Mouse (Mus musculus) gastrocnemius, postnatal 10 days (tissue): ENCODE measurements around the gene Ccr4. TPM values are rescaled to one million over a fixed set of nuclear protein-coding genes. Genes with fewer than 3 reads are reported as not detected.

ENCODE experiments used
- DNase-seq: peaks from one replicate; pipeline ENCODE4 v3.0.0; 2021; ENCODE audit warnings: mixed read lengths
- long read RNA-seq, 2 experiments: library from polyadenylated mRNA; stranded (forward); transcript quantifications; one replicate each; pipeline ENCODE4 v2.0.0; 2021
- total RNA-seq, 2 experiments: library from RNA; stranded (reverse); gene quantifications; 2 replicates each; pipeline ENCODE4 v1.2.3; 2021

Ccr4 gene
- total RNA-seq, result not detected
- long read RNA-seq, experiment 1, result 0 reads
- long read RNA-seq, experiment 2, result 0 reads

DNA sequence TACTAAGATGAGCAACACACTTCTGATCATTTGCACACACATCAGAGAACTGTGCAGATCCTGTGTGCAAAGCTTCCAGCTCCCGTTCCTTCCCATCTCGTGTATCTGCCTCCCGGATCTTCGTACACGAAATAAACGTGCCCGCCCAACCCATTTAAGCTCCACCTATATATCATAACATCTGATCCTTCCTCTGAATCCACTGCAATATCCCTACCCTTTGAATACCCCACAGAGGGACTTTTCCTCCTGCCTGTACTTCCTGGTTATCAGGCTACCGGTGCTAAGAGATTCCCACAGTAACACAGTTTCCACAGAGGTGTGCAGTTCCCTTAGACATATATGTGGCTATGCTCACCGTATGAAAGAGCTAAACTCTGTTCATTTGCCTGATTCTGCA, at the start of gene Ccr4:
TSS of gene Ccr4 (minus strand) at position 101 of the 400 bp plus-strand sequence.
- no peak for DNase-seq

DNA sequence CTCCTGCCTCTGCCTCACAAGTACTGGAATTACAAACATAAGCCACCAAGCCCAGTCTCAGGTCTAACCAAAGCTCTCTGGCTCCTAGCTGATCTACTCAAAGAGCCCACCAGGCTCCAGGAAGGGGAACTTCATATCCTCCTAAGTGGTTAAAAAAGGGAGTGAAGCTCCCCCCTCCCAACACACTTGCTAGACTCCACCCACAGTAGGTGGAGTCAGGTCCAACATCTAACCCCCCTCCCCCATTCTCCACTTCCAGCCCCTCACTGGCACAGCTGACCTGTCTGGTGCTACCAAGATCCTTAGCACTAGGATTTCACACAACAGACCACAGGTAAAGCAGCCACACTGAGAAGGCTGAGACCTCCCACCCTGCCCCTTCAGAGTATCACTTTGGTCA, 49.1 kb upstream of the Ccr4 start:
- no peak for DNase-seq

DNA sequence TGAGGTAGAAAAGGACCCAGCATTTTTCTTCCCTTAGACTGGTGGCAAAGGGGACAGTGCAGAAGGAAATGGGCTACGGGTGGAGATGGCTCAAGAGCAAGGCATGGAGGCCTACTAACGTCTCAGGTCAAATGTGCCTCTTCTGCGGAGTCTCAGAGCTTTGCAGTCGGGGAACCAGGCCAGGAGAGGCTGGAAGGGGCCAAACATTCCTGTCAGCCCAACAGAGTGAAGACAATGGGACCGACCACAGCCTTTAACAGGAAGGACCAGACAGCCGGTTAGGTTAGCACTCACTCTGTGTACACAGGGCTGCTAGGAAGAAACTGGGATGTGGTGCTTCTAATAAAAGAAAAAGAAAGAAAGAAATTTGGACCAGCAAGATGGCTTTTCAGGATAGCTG, 45.3 kb upstream of the Ccr4 start:
- peak; percentile 10 for DNase-seq

DNA sequence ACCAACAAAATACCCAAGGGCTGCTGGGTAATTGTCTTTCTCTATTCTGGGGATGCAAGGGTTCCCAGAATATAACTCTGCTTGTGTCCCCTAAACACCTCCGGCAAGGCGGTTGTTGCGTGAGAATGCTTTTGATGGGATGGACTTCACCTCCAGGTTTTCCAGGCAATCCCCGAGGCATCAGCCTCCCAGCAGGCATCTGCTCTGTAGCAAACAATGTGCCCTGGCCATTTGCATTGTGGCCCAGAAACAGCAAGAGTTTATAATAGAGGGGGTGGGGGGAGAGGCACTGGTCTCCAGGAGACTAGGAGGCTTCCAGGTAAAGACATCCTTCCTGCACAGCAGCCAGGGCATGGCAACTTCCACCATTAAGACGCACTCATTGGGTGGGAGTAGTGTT, 44.4 kb upstream of the Ccr4 start:
- no peak for DNase-seq

DNA sequence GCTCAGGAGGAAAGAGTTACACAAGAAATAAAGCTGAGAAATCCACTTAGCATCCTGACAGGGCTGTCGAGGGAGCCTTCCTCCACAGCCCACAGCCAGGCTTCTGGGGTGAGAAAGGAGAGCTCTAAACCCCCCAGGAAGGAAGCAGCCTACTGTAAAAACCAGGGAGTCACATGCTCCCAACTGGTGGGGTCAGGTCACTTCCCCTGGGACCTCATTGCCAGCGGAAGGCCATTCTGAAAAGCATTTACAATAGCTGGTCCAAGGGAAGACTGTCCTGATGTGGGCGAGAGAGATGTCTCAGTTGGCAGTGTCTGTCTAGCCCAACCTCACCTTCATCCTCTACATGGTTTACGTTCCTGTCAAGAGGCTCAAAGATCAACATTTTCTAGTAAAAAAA, 43.8 kb upstream of the Ccr4 start:
- no peak for DNase-seq

DNA sequence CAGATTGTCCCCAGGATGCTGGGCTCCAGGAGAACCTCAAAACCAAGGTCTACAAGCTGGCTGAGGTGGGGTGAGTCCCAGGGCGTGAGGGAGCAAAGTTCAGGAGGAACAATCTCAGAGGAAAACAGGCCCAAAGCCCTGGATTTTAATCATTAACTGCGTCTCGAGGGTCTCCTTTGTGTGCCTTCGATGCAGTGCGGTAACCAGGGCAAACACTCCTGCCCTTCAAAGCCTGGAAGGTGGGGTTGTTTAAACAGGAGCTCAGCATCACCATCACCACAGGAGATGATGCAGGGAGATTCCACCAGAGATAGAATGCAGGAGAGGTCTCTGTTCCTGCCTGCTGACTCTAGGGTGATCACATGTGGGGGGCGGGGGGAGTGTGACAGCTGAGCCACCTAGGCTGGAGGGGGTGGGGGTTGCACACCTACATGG, 42.9 kb upstream of the Ccr4 start:
- no peak for DNase-seq

DNA sequence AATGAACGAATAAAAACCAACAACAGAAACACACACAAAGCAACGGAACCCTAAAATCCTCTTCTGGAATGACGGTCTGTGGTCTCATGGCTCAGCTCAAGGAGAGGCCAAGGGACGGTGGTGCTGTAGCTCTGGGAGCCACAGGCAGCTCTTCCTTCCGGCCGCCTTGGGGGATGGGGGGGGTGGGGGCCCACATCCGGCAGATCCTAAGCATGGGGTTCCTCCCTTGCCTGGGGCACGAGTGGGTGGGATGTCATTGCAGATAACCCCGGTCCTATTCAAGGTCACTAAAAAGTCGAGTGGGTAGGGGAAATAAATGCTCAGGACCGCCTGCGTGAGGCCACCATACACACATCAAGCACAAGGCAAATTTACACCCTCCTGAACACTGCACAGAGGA, 42.0 kb upstream of the Ccr4 start:
- no peak for DNase-seq

DNA sequence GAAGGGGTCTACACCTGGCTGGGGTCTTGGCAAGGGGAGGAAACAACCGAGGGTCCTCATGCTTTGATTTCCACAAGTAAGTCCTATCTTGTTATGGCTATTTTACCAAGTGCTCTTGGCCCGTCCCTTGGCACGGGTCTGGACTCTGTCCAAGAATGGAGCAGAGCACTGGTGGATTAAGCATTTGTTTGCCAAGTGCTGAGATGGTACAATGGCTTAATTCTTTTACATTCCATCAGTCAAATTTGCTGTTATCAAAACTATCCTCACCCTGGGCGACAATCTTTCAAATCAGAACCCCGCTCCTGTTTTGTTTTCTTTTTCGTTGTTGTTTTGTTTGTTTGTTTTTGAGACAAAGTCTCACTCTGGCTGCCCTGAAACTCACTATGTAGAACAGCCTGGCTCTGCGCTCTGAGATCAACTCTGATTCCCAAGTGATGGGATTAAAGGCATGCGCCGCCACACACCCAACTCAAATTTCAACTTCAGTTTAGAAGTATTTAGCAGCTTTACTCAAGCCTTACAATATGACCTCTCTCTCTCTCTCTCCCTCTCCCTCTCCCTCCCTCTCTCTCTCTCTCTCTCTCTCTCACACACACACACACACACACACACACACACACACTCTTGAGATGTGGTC, 40.2 kb upstream of the Ccr4 start:
- no peak for DNase-seq

DNA sequence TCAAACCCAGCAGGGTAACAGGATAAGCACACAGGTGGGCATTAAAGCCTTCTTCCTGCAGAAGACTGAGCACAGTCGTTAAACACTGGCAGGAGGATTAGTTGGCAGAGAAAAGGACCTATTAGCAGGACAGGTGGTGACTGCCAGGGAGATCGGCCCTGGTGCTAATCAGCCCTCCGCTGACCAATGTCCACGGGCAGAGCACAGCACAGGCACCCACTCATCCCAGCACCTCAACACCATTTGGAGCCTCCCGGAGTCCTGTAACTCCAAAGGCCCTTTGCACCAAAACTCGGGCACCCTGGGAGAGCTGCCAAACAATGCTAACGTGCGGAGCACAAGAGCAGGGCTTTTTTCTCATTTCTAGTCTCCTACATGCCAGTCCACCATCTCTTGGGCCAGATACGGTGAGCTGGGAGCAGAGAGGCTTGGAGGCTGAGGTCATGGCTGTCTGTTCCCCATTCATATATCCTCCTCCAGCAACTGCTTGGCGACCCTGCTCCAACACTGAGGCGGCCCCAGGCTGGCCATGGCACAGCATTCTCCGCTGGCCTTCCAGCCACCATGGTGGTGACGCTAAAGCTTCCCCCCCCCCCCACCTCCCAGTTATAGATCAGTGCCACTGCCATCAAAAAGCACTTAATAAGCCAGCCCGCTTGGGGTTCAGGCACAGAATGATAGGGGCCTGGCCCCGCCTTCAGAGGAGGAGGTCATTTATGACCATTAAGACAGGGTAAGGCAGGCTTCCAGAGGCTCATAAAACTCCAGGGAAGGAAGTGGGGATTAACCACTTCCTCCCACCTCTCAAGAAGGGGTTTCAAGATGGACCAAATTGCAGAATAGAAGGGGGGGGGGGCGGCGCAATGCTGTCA, 39.4 kb upstream of the Ccr4 start:
- DNase-seq, result peak; percentile 8

DNA sequence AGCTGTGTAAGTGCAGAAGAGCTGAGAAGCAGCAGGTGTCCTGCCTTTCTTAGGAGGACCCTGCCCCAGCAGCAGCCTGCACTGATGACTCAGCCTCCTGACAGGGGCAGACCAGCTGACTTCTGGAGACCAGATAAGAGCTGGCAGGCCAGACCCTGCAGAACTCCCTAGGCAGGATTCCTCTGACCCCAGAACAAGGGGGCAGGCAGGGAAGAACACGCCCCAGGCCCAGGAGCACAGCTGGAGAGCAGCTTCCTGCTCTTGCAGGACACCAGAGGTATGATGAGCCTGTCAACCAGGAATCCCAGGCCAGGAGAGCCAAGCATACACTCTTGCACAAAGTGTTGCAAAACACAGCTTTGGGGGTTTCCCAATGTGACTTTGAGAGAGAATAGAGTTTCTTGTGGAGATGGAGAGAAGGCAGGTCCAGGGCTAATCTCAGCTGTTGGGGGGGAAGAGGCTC, 36.6 kb upstream of the Ccr4 start:
- no peak for DNase-seq

DNA sequence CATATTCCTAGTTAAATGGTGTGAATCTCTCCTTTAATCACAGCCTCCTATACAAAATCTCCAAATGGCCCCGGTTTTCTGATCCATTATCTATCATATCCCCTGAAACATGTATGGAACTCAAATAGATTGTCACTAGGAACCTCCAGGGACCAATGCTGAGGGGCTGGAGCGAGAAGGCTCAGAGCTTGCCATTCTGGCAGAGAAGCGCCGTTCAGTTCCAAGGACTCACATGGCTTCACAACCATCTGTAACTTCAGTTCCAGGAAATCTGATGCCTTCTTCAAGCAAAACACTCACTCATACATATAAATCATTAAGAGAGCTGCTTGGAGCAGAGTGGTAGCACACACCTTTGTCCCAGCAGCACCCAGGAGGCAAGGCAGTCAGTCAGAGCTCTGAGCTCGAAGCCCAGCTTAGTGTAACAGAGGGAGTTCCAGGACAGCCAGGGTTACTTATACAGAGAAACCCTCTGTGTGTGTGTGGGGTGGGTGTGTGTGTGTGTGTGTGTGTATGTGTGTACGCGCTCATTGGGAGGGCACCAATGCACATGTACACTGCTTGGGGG, 34.4 kb upstream of the Ccr4 start:
- DNase-seq, result peak; percentile 24

DNA sequence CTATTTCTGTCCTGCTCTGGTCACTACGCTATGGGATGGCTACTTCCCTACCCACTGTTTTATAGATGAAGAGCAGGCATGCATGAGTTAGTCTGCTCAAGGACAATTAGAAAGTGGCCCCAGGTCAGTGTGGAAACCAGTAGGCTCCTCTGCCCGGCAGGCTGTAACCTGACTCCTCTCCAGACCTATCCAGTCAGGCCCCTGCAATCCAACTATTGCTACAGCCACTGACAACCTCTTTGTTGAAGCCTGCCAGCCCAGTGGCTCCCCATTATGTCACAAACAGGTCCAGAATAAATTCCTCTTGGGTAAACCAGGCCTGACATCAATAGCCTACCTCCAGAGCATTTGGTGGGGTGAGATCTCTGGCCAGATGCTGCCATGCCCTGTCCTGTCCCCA, 31.9 kb upstream of the Ccr4 start:
- DNase-seq, result no peak

DNA sequence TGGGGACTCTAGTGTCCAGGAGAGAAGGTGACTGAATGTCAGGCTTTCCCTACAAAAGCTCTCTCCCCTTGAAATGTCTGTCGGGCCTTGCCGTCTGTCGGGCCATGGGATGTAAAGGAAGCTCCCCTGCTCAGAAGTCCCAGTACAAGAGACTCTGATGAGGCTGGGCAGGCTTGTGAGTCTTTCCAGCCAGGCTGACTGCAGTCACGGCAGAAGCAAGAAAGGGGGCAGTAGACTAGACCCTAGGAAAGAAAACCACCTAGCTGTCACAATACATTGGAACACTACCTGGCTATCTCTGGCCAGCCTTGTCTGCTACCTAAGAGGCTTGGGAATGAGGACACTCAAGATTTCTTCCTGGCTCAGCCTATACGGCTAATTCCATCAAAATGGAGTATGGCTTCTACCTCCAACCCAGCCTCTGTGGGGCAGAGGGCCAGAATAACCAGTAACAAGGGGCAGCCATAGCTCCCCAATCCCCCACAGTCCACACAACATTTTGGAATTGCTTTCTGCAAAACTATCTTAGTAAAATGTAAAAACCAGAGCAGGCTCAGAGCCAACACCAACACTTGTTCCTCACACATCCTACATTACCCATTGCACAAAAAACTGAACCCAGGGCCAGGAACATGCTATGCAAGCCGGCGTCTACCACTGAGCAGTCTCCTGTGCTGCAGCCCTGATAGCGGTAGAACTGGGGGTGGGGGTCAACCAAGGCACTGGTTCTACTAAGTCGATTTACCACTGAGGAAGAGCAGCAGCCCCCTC, 30.2 kb upstream of the Ccr4 start:
- no peak for DNase-seq

DNA sequence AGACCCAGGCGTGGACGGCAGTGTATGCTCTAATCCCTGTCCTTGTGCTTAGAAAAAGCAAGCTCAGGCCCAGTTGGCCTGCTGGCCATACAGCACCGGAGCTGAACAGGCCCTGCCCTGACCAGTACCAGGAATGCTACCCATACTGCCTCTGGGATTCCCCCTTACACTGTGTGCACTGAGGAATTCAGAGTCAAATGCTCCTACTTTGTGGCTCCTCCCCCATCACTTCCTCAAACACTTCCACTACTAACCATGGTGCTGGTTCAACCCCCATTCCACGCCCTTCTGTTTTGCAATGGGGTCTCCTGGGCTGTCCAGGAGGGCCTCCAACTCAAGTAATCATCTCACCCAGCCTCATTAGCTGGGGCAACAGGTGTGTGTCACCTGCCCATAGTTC, 29.1 kb upstream of the Ccr4 start:
- DNase-seq, result no peak

DNA sequence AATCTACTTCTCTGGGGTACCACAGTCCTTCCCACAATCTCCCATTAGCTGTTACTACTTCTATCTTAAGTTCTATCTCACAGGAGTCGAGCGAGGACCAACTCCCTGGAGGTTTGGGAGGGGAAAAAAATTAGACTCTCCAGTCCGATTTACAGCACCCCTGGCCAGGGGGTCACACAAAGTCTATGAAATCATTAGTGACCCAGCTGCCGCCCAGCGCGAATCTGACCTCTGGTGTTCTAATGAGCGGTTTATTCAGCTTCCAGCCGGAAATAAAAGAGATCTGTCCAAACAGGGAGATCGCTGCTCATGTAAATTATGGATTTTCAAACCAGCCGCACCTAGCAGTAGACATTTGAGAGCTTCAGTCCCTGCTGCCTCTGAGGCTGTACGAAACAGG, 26.6 kb upstream of the Ccr4 start:
- DNase-seq, result no peak

DNA sequence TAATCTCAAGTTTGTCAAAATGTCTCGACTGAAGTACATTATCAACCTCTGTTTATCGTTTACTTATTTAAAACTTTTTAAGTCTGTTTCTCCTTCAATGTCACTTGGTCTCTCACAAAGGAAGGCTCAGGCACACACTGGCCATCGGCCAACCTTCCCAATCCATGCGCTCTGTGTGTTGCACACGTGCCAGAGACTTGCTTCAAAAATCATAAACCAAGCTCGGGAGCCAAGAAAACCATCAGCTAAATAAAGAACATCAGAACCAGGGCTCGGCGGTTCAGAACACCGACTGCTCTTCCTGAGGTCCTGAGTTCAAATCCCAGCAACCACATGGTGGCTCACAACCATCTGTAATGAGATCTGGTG, 23.9 kb upstream of the Ccr4 start:
- DNase-seq, result peak; percentile 23

DNA sequence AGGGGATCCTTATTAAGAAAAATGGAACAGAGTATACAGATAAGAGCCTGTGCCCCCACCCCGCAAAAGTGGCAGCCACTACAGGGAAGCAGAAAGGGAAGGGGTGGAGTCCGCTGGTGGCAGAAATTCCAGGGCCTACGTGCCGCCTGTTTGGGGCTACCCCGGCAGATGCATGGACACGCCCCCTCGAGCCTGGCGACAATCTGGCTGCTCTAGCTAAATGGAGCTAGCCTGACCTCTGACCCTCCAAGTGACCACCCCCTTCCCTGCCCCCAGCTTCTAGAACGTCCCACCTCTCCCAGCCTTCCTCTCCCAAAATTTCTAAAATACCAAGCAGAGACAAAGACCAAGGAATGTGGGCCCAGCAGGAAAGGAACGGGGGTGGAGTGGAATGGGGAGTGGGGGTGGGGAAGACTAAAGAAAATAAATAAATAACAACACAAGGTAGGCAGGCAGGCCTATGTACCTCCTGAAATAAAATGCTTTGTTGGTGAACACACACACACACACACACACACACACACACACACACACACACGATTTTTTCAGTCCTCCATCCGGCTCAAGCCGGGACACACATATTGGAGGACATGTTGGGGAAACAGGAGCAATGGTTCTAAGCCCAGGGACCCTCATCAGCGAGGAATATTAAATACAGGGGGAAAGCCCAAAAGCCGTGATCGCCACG, 23.4 kb upstream of the Ccr4 start:
- no peak for DNase-seq

DNA sequence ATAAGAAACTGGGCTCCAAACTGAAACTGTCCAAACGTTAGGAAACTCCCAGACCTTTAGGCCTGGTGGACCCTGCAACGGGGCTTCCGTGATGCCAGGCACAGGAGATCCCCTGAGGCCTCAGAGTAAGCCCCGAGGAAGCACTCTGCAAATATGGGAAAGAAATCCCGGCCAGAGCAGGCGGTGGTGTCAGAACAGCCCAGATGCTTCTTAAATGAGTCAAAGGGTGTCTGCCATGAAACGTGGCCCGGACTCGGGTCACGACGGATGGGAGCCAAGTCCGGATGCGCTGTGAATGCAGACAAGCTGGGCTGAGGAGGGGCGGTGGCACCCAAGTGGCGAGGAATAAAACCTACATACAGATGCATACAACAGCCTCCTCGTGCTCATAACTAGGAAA, 22.4 kb upstream of the Ccr4 start:
- DNase-seq, result peak; percentile 49

DNA sequence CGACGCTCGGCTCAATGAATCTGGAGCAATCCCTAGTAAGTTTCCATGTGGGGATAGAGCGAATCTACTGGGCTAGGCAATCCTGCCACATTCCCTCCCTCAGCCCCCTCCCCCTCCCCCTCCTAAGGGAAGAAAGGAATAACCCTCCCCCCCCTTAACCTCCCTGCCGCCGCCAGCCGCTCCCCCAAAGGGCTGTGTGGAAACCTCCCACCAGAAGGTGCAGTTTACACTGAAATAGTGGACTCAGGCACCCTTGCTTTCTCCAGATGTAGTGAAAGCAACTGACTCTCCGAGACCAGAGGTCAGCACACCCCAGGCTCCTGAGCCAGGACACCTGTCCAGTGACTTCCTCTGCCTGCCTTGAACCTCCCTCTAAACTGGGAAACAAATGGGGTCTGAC, 21.9 kb upstream of the Ccr4 start:
- no peak for DNase-seq

DNA sequence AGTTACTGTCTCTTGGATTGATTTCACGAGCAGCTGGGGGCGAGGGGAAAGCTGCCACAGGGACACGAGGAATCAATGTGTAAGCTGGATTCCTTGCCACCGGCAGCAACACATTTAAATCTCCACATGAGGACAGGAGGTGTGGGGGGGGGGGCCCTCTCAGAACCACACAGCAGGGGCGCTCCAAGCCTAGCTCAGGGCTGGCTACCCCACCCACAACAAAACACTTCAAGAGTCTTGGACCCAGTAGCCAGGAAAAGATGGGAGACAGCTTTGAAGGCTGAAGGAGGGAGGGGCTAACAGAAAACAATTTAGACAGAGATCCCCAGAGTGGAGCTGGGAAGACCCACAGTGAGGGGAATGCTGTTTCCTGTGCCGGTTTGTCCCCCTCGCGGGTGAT, 21.2 kb upstream of the Ccr4 start:
- DNase-seq, result no peak

DNA sequence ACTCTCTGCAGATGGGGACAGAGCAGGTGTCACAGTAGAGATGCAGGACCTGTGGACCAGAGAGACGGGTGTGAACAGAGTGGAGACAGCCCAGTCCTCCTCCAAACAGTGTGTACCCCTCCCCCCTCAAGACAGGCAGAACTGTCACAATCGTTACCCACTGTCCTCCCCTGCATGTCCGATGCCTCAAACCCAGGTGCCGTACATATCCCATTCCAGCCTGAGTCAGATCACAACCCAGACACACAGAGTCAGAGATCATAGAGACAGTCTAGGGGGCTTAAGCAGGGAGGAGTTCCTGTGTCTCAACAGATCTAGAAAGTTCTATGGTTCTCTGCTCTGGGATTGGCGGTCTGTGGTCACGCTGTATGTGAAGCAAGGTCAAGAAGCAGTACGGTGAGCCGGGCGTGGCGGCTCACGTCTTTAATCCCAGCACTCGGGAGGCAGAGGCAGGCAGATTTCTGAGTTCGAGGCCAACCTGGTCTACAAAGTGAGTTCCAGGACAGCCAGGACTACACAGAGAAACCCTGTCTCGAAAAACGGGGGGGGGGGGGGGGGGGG, 20.4 kb upstream of the Ccr4 start:
- no peak for DNase-seq

DNA sequence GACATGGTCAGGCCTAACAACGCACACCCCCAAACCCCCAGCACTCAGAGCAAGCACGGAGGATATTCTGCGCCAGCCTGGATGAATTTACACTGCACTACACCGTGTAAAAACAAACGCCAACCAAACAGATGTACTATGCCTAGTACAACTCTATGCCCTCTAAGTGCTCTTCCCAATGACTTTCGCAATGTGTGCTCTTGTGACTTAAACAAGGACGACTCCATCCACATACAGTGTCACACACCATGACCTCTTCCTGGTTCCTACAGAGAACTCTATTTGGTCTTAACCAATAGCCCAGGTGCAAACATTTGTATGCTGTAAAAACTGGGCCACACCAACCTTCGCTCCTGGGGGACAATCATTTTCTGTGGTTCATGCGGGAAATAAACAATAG, 17.8 kb upstream of the Ccr4 start:
- DNase-seq, result no peak
